Mouse (Mus musculus): ENCODE results near the gene C2cd4c. TPM values are rescaled to one million over a fixed set of nuclear protein-coding genes. Genes with fewer than 3 reads are reported as not detected.

C2cd4c gene
- polyA plus RNA-seq, 1 experiment from 2014 or later: 0.03 TPM

DNA sequence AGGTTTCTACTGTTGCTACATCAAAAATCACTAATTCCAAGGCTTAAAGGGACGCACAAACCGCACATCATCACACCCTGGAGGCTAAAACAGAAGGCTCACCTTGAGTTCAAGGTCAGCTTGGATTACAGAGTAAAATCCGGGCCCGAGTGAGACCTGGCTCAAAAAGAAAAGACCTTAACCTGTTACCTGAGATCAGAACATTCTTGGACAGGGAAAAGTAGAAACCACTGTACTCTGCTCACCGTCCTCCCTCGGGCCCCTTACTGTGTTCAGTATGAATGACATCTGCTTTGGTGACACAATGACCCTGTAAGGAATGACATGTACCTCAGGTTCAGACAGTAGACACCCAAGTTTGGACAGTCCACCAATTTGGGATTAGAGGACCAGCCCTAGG, 39.0 kb downstream of the C2cd4c start:
- no peak overlapping the region for H3K4me3 ChIP-seq
- H3K9ac ChIP-seq: no peak overlapping the region
- no peaks in the 10 kb centered on the region for H3K9me3 ChIP-seq
- H3K4me2 ChIP-seq (replicated peaks): no peak overlapping the region
- 84% methylated on average over 6 of the region's 6 CpGs for WGBS
- no peaks in the 10 kb centered on the region for H3K36me3 ChIP-seq
- ATAC-seq (ENCODE audit: insufficient number of reproducible peaks, insufficient read depth, low FRiP score, low TSS enrichment): no peak
- no peak overlapping the region for H3K27ac ChIP-seq
- no peaks in the 10 kb centered on the region for H3K27me3 ChIP-seq
- H3K4me1 ChIP-seq: no peaks in the 10 kb centered on the region

DNA sequence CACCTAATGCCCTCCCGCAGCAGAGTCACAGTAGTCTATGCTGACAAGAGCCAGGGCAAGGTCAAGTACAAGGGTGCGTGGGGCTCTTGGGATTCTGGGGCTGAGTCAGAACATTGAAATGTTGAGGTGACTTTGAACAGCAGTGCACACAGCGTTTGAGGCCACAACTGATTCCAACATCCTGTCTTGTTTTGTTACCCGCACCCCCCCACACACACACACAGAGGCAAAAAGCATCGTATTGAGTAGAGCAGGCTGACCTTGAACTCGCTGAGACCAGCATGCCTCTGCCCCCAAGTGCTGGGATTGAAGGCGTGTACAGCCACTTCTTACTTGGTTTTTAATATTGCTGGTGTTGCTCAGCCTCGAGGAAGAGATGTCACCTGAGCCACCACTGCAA, 39.5 kb downstream of the C2cd4c start:
- ATAC-seq (ENCODE audit: insufficient number of reproducible peaks, insufficient read depth, low FRiP score, low TSS enrichment): no peak
- Histone ChIP-seq H3K36me3 (no peaks in the 10 kb centered on the region), H3K4me1 (no peaks in the 10 kb centered on the region), H3K9ac (no peak overlapping the region), H3K9me3 (no peaks in the 10 kb centered on the region), H3K4me3 (no peak overlapping the region), H3K27me3 (no peaks in the 10 kb centered on the region), H3K4me2 (replicated peaks) (no peak overlapping the region), H3K27ac (no peak overlapping the region)
- 81% methylated on average over 8 of the region's 8 CpGs for WGBS

DNA sequence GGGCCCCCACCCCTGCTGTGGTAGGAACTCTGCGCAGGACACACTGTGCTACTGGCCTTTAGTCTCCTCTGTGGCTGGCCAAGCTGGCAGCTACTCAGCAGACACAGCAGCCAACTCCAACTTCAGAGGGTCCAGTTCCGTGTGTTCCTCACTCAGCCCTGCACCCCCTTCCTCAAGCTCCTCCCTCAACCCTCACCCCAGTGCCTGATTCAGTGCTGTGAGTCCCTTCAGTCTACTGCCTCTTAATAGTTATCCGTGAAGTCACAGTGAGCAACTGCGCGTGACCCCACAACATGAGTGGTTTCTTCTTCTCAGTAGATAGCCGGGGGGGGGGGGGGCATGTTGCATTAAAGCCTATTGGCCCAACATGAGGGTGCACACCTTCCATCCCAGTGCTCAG, 40.2 kb downstream of the C2cd4c start:
- no peaks in the 10 kb centered on the region for H3K9me3 ChIP-seq
- H3K27me3 ChIP-seq: no peaks in the 10 kb centered on the region
- ATAC-seq (ENCODE audit: insufficient number of reproducible peaks, insufficient read depth, low FRiP score, low TSS enrichment): no peak
- no peak overlapping the region for H3K27ac ChIP-seq
- WGBS: 80% methylated on average over 6 of the region's 6 CpGs
- H3K4me3 ChIP-seq: no peak overlapping the region
- H3K4me1 ChIP-seq: no peaks in the 10 kb centered on the region
- H3K9ac ChIP-seq: no peak overlapping the region
- H3K36me3 ChIP-seq: no peaks in the 10 kb centered on the region
- H3K4me2 ChIP-seq (replicated peaks): no peak overlapping the region

DNA sequence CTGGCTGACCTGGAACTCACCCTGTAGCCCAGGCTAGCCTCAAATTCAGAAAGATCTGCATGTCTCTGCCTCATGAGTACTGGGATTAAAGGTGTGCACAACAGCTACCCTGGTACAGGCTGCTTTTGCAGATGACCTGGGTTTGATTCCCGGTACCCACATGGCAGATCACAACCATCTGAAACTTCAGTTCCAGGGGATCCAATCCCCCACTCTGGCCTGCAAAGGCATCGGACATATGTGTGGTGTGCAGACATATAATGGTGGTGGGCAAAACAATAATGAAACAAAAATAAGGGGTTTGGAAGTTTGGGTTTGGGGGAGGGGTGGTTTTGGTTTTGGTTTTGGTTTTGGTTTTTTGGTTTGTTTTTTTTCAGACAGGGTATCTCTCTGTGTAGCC, 42.5 kb downstream of the C2cd4c start:
- no peaks in the 10 kb centered on the region for H3K4me1 ChIP-seq
- H3K36me3 ChIP-seq: no peaks in the 10 kb centered on the region
- H3K4me3 ChIP-seq: no peak overlapping the region
- H3K27me3 ChIP-seq: no peaks in the 10 kb centered on the region
- no peak for ATAC-seq (ENCODE audit: insufficient number of reproducible peaks, insufficient read depth, low FRiP score, low TSS enrichment)
- H3K4me2 ChIP-seq (replicated peaks): no peak overlapping the region
- H3K9ac ChIP-seq: no peak overlapping the region
- 0 out of 2 replicates have a peak, but pooled peaks cover 4% of the 10 kb centered on the region for H3K9me3 ChIP-seq
- H3K27ac ChIP-seq: no peak overlapping the region
- WGBS: 83% methylated on average over 2 of the region's 2 CpGs

DNA sequence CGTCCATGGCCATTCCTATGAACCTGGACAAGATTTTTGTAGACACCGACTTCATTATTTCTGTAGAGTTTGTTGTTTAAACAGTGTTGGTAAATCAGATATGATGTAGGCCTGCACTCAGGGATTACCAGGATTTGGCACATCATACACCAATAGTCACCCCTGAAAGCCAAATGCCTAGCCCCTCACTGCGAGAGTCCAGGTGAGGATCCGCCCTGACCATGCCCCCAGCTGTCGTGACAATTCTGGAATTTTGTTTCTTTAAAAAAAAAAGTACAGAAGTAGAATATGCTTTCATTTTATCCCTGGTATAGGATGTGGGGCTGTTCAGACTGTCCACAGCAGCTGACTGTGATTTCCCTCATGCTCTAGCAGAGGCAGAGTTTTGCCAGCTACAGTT, 43.9 kb downstream of the C2cd4c start:
- Histone ChIP-seq H3K27me3 (no peaks in the 10 kb centered on the region), H3K4me2 (replicated peaks) (no peak overlapping the region), H3K9me3 (0 out of 2 replicates have a peak, but pooled peaks cover 4% of the 10 kb centered on the region), H3K4me3 (no peak overlapping the region), H3K27ac (no peak overlapping the region), H3K9ac (no peak overlapping the region), H3K4me1 (no peaks in the 10 kb centered on the region), H3K36me3 (no peaks in the 10 kb centered on the region)
- 87% methylated on average over 5 of the region's 5 CpGs for WGBS
- ATAC-seq (ENCODE audit: insufficient number of reproducible peaks, insufficient read depth, low FRiP score, low TSS enrichment): no peak

DNA sequence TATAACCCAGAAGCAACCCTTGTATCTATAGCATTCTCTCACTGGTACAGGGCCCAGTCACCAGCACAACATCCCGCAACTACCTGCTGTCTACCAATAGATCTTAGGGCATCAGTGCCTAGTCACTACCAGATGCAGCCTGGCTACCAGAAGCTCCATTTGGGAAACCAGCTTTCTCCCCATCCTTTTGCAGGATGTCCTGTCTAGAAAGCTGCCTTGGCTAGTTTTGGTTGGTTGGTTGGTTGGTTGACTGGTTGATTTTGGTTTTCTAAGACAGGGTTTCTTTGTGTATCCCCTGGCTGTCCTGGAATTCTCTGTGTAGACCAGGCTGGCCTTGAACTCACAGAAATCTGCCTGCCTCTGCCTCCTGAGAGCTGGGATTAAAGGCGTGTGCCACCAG, 54.1 kb downstream of the C2cd4c start:
- H3K4me2 ChIP-seq (replicated peaks): no peak overlapping the region
- no peaks in the 10 kb centered on the region for H3K36me3 ChIP-seq
- H3K4me1 ChIP-seq: 0 out of 2 replicates have a peak, but pooled peaks cover 4% of the 10 kb centered on the region
- H3K27me3 ChIP-seq: no peaks in the 10 kb centered on the region
- H3K9ac ChIP-seq: no peak overlapping the region
- no peak for ATAC-seq (ENCODE audit: insufficient number of reproducible peaks, insufficient read depth, low FRiP score, low TSS enrichment)
- no peaks in the 10 kb centered on the region for H3K9me3 ChIP-seq
- H3K4me3 ChIP-seq: no peak overlapping the region
- H3K27ac ChIP-seq: no peak overlapping the region
- 87% methylated on average over 2 of the region's 2 CpGs for WGBS

DNA sequence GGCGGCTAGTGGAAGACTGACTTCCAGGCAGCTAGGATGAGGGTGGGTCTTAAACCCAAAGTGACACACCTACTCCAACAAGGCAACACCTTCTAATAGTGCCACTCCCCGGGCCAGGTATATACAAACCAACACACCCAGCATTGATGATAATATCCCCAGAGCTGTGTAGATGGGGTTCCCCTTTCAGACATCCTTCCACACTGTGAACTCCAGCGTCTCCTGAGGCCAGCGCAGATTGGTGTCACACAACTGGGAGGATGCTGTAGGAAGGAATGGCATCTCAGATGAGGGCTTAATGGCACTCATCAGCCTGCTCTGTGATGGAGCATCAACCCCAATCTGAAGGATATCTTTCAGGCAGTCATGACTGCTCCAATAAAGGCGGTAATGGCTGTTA, 56.3 kb downstream of the C2cd4c start:
- H3K9me3 ChIP-seq: no peaks in the 10 kb centered on the region
- ATAC-seq (ENCODE audit: insufficient number of reproducible peaks, insufficient read depth, low FRiP score, low TSS enrichment): no peak
- WGBS: 92% methylated on average over 5 of the region's 5 CpGs

DNA sequence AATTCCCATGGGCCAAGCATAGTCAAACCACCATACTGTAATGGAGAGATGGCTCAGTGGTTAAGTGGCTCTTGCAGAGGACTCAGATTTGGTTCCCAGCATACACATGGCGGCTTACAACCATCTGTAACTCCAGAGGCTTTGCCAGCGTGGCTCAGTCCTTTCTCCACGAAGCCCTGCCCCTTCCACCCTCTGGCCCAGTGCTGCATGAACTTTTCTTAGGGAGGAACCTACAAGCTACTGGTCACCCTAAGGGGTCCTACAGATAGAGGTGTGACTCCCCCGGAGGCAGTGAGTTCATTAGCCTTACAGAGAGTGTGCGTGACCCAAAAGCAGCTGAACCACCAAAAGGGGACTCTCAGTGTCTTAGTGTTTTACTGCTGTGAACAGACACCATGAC, 56.9 kb downstream of the C2cd4c start:
- no peaks in the 10 kb centered on the region for H3K9me3 ChIP-seq
- peaks cover 26% of the 10 kb centered on the region for H3K4me1 ChIP-seq
- WGBS: 90% methylated on average over 5 of the region's 5 CpGs
- H3K4me3 ChIP-seq: no peak overlapping the region
- no peak overlapping the region for H3K27ac ChIP-seq
- H3K27me3 ChIP-seq: no peaks in the 10 kb centered on the region
- no peak overlapping the region for H3K9ac ChIP-seq
- no peak for ATAC-seq (ENCODE audit: insufficient number of reproducible peaks, insufficient read depth, low FRiP score, low TSS enrichment)
- H3K4me2 ChIP-seq (replicated peaks): no peak overlapping the region
- H3K36me3 ChIP-seq: no peaks in the 10 kb centered on the region

More for the DNA sequence above, 56.3 kb downstream of the C2cd4c start:
- H3K4me1 ChIP-seq: peaks cover 20% of the 10 kb centered on the region
- no peaks in the 10 kb centered on the region for H3K36me3 ChIP-seq
- no peak overlapping the region for H3K9ac ChIP-seq
- H3K4me3 ChIP-seq: no peak overlapping the region
- no peaks in the 10 kb centered on the region for H3K27me3 ChIP-seq
- no peak overlapping the region for H3K27ac ChIP-seq
- no peak overlapping the region for H3K4me2 ChIP-seq (replicated peaks)

Other genes with a start within 250 kb of the C2cd4c start
- gene Vmn2r83, start 145.3 kb downstream of the C2cd4c start, polyA plus RNA-seq (2016; fragmentation: Nextera tagmentation; extraction: Ambion mirVana): not detected in 2 replicates
- 17.0 and 18.3 TPM in 2 replicates for gene Plpp2, start 80.2 kb downstream of the C2cd4c start, polyA plus RNA-seq (2016; fragmentation: Nextera tagmentation; extraction: Ambion mirVana)
- 77.4 and 82.6 TPM in 2 replicates for gene Mier2, start 58.8 kb downstream of the C2cd4c start, polyA plus RNA-seq (2016; fragmentation: Nextera tagmentation; extraction: Ambion mirVana)
- gene Theg, start 26.7 kb downstream of the C2cd4c start, polyA plus RNA-seq (2016; fragmentation: Nextera tagmentation; extraction: Ambion mirVana): not detected in 2 replicates
- gene Shc2, start 23.9 kb upstream of the C2cd4c start, polyA plus RNA-seq (2016; fragmentation: Nextera tagmentation; extraction: Ambion mirVana): 26.2 and 27.2 TPM in 2 replicates
- not detected in 2 replicates for gene Odf3l2, start 31.7 kb upstream of the C2cd4c start, polyA plus RNA-seq (2016; fragmentation: Nextera tagmentation; extraction: Ambion mirVana)
- 6.7 and 8.4 TPM in 2 replicates for gene Madcam1, start 50.5 kb upstream of the C2cd4c start, polyA plus RNA-seq (2016; fragmentation: Nextera tagmentation; extraction: Ambion mirVana)
- gene Tpgs1, start 55.3 kb upstream of the C2cd4c start, polyA plus RNA-seq (2016; fragmentation: Nextera tagmentation; extraction: Ambion mirVana): 66.1 and 68.6 TPM in 2 replicates
- 137 and 146 TPM in 2 replicates for gene Cdc34, start 68.2 kb upstream of the C2cd4c start, polyA plus RNA-seq (2016; fragmentation: Nextera tagmentation; extraction: Ambion mirVana)
- gene Gzmm, start 75.0 kb upstream of the C2cd4c start, polyA plus RNA-seq (2016; fragmentation: Nextera tagmentation; extraction: Ambion mirVana): 0.55 and 1.5 TPM in 2 replicates
- 689 and 691 TPM in 2 replicates for gene Bsg, start 90.5 kb upstream of the C2cd4c start, polyA plus RNA-seq (2016; fragmentation: Nextera tagmentation; extraction: Ambion mirVana)
- gene Hcn2, start 102.6 kb upstream of the C2cd4c start, polyA plus RNA-seq (2016; fragmentation: Nextera tagmentation; extraction: Ambion mirVana): 0.06 and 0.08 TPM in 2 replicates
- gene Polrmt, start 132.6 kb upstream of the C2cd4c start, polyA plus RNA-seq (2016; fragmentation: Nextera tagmentation; extraction: Ambion mirVana): 49.6 and 54.0 TPM in 2 replicates
- gene Fgf22, start 141.1 kb upstream of the C2cd4c start, polyA plus RNA-seq (2016; fragmentation: Nextera tagmentation; extraction: Ambion mirVana): 0.33 and 0.65 TPM in 2 replicates
- gene Rnf126, start 152.9 kb upstream of the C2cd4c start, polyA plus RNA-seq (2016; fragmentation: Nextera tagmentation; extraction: Ambion mirVana): 109 and 111 TPM in 2 replicates
- 3.5 and 3.7 TPM in 2 replicates for gene Fstl3, start 163.2 kb upstream of the C2cd4c start, polyA plus RNA-seq (2016; fragmentation: Nextera tagmentation; extraction: Ambion mirVana)
- gene Prss57, start 176.9 kb upstream of the C2cd4c start, polyA plus RNA-seq (2016; fragmentation: Nextera tagmentation; extraction: Ambion mirVana): 0.06 TPM in 1 of 2 replicates, not detected in the other
- 132 and 142 TPM in 2 replicates for gene Palm, start 179.5 kb upstream of the C2cd4c start, polyA plus RNA-seq (2016; fragmentation: Nextera tagmentation; extraction: Ambion mirVana)
- gene Misp, start 207.0 kb upstream of the C2cd4c start, polyA plus RNA-seq (2016; fragmentation: Nextera tagmentation; extraction: Ambion mirVana): 2.0 and 3.1 TPM in 2 replicates
- 352 and 363 TPM in 2 replicates for gene Ptbp1, start 240.4 kb upstream of the C2cd4c start, polyA plus RNA-seq (2016; fragmentation: Nextera tagmentation; extraction: Ambion mirVana)

Measured in embryonic facial prominence, embryonic 12.5 days (tissue).